Mouse (Mus musculus) embryonic facial prominence, embryonic 12.5 days (tissue): ENCODE results near the gene Mfsd4a. TPM values are rescaled to one million over a fixed set of nuclear protein-coding genes. Genes with fewer than 3 reads are reported as not detected.

Source experiments
- ATAC-seq: fragments of 200-750 bp; cut with Nextera tagmentation; 2 replicates; pipeline ENCODE4 v1.8.0; 2017; ENCODE audit not compliant: insufficient number of reproducible peaks, insufficient read depth, low FRiP score, low TSS enrichment
- H3K27ac ChIP-seq: fragments of 300-500 bp; sonication (generic); 2 replicates; pipeline ENCODE4 v1.5.1; 2016; ENCODE audit warnings: mild to moderate bottlenecking
- H3K27me3 ChIP-seq: fragments of 300-500 bp; sonication (generic); 2 replicates; pipeline ENCODE4 v1.6.1; 2016; ENCODE audit warnings: mild to moderate bottlenecking, moderate library complexity
- H3K36me3 ChIP-seq: fragments of 300-500 bp; sonication (generic); 2 replicates; pipeline ENCODE4 v1.6.1; 2016; ENCODE audit warnings: mild to moderate bottlenecking
- H3K4me1 ChIP-seq: fragments of 300-500 bp; sonication (generic); 2 replicates; pipeline ENCODE4 v1.6.1; 2016
- H3K4me2 ChIP-seq: fragments of 300-500 bp; sonication (generic); replicated peaks from 2 replicates; pipeline ENCODE4 v1.6.1; 2016; ENCODE audit warnings: mild to moderate bottlenecking, moderate library complexity
- H3K4me3 ChIP-seq: fragments of 300-500 bp; sonication (generic); 2 replicates; pipeline ENCODE4 v1.5.1; 2016; ENCODE audit warnings: mild to moderate bottlenecking
- H3K9ac ChIP-seq: fragments of 300-500 bp; sonication (generic); 2 replicates; pipeline ENCODE4 v1.6.1; 2016; ENCODE audit warnings: mild to moderate bottlenecking, moderate library complexity
- H3K9me3 ChIP-seq: fragments of 300-500 bp; sonication (generic); 2 replicates; pipeline ENCODE4 v1.6.1; 2016; ENCODE audit warnings: mild to moderate bottlenecking, moderate library complexity
- WGBS: fragments of 180-500 bp; shearing (Covaris S2); methylation state at CpG from one replicate; pipeline ENCODE4 v1.1.7; 2016; 5-methylcytosine and 5-hydroxymethylcytosine counted together
- polyA plus RNA-seq: library from polyadenylated mRNA; unstranded; fragments of >200 nt; fragmentation: Nextera tagmentation; extraction: Ambion mirVana; gene quantifications from 2 replicates; pipeline ENCODE4 v1.2.1, GENCODE M21; 2016

The Mfsd4a gene
- polyA plus RNA-seq, 1 experiment from 2014 or later = 14.9 TPM

GRCm38 (mm10) chr1:132003111-132003510 lies 64.8 kb downstream of the Mfsd4a start:
- Histone ChIP-seq H3K4me1 (peaks cover 9% of the 10 kb centered on the region; the same call in 1 of the 2 replicates), H3K27ac (no peak overlapping the region), H3K36me3 (no peaks in the 10 kb centered on the region), H3K9me3 (no peaks in the 10 kb centered on the region), H3K9ac (no peak overlapping the region), H3K27me3 (no peaks in the 10 kb centered on the region), H3K4me2 (no peak overlapping the region), H3K4me3 (no peak overlapping the region)
- 72% methylated on average over 2 of the region's 2 CpGs for WGBS
- no peak for ATAC-seq

DNA sequence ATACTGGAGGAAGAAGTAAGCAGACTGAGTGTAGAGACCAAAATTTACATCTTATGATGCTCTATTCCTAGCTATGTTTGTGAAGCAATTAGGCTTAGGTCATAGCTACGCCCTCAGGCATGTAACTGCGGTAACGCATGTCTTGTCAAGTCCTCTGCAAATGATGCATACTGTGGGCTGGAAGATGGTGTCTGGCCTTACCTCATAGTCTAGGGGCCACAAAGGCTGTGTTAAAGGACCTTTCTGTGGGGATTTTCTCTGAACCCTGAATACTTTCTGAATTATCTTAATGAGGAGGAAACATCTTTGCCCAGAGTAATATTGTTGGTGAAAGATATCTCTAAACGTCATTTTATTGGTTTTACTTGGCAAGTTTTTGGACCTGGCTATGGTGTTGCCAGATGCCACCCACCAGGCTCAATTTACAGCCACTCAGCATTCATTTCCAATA lies 66.0 kb downstream of the Mfsd4a start:
- H3K27ac ChIP-seq = no peak overlapping the region
- H3K4me2 ChIP-seq = no peak overlapping the region
- H3K4me3 ChIP-seq = no peak overlapping the region
- no peaks in the 10 kb centered on the region for H3K36me3 ChIP-seq
- no peaks in the 10 kb centered on the region for H3K27me3 ChIP-seq
- 77% methylated on average over 4 of the region's 4 CpGs for WGBS
- H3K4me1 ChIP-seq = peaks cover 9% of the 10 kb centered on the region; the same call in 1 of the 2 replicates
- H3K9me3 ChIP-seq = no peaks in the 10 kb centered on the region
- ATAC-seq = no peak
- H3K9ac ChIP-seq = no peak overlapping the region

- ATAC-seq = no peak
- Histone ChIP-seq H3K27ac (no peak overlapping the region), H3K9ac (no peak overlapping the region), H3K4me3 (no peak overlapping the region), H3K27me3 (no peaks in the 10 kb centered on the region), H3K36me3 (no peaks in the 10 kb centered on the region), H3K9me3 (no peaks in the 10 kb centered on the region), H3K4me1 (peaks cover 5% of the 10 kb centered on the region; the same call in 1 of the 2 replicates), H3K4me2 (no peak overlapping the region)
These were observed 67.4 kb downstream of the Mfsd4a start for GRCm38 (mm10) chr1:132000506-132000905.

GRCm38 (mm10) chr1:131995062-131995461 lies 72.8 kb downstream of the Mfsd4a start:
- H3K9ac ChIP-seq = no peak overlapping the region
- H3K4me1 ChIP-seq = no peaks in the 10 kb centered on the region
- no peak overlapping the region for H3K27ac ChIP-seq
- H3K36me3 ChIP-seq = no peaks in the 10 kb centered on the region
- no peak overlapping the region for H3K4me3 ChIP-seq
- no peaks in the 10 kb centered on the region for H3K27me3 ChIP-seq
- no peak overlapping the region for H3K4me2 ChIP-seq
- no peaks in the 10 kb centered on the region for H3K9me3 ChIP-seq
- WGBS = 38% methylated on average over 4 of the region's 4 CpGs
- no peak for ATAC-seq

- Histone ChIP-seq H3K9ac (no peak overlapping the region), H3K4me2 (no peak overlapping the region), H3K27ac (no peak overlapping the region), H3K36me3 (no peaks in the 10 kb centered on the region), H3K4me3 (no peak overlapping the region), H3K9me3 (no peaks in the 10 kb centered on the region), H3K4me1 (no peaks in the 10 kb centered on the region), H3K27me3 (no peaks in the 10 kb centered on the region)
- no peak for ATAC-seq
- 86% methylated on average over 12 of the region's 12 CpGs for WGBS
These were observed 74.5 kb downstream of the Mfsd4a start for GRCm38 (mm10) chr1:131993169-131994040.

DNA sequence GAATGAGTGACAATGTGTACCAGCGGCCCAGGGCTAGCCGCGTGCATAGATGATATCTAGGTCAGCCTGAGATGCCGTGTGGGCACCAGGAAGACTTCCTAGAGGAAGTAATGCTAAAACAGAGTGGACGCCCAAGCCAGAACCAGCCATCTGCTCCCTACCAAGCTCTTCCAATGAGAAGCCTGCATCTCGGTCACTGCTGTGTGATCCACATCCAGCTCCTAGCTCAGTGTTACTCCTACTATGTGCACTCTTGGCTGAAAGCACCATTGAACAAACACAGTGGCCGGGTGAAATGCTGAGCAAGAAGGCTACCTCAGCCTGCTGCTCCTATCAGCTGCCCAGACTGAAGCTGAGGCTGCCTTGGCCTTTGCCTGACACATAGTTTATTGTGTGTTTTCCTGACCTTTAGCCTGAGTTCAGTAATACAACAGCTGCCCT lies 75.3 kb downstream of the Mfsd4a start:
- WGBS = 82% methylated on average over 7 of the region's 7 CpGs
- H3K27ac ChIP-seq = no peak overlapping the region

DNA sequence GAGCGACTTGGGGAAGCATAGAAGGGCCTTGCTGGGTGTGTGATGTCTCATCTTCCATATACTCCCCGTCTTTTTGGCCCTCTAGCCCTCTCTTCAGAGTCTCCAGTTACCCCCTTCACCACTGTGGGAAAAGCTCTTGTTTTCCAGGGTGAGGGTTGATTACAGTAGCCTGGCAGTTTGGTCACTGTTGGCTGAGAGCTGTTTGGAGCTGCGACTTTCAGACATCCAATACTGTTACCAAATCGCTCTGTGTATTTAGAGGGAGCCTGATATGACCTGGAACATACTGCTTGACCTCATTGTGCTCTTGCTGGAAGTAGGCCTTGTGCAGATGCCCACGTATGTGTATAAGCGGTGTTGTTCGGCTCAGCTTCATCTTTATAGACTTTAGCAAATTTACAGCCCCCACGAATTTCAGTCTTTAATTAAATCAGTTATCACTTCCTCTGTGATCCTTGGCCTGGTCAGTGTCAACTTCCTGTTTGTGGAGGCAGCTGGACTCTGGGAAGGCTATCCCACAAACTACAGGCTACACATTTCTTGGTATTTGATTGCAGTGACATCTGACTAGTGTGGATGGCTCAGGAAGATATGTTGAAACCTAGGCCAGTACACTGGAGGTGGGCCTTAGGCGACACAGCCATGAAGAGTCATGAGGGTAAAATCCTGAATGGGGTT lies 77.6 kb downstream of the Mfsd4a start:
- WGBS = 80% methylated on average over 9 of the region's 9 CpGs
- Histone ChIP-seq H3K4me1 (no peaks in the 10 kb centered on the region), H3K9ac (no peak overlapping the region), H3K9me3 (no peaks in the 10 kb centered on the region), H3K4me3 (no peak overlapping the region), H3K36me3 (no peaks in the 10 kb centered on the region), H3K27ac (no peak overlapping the region), H3K4me2 (no peak overlapping the region), H3K27me3 (no peaks in the 10 kb centered on the region)
- ATAC-seq = no peak

More for the DNA sequence above, 75.3 kb downstream of the Mfsd4a start:
- Histone ChIP-seq H3K27me3 (no peaks in the 10 kb centered on the region), H3K4me3 (no peak overlapping the region), H3K9ac (no peak overlapping the region), H3K36me3 (no peaks in the 10 kb centered on the region), H3K4me2 (no peak overlapping the region), H3K4me1 (no peaks in the 10 kb centered on the region), H3K9me3 (no peaks in the 10 kb centered on the region)
- no peak for ATAC-seq

DNA sequence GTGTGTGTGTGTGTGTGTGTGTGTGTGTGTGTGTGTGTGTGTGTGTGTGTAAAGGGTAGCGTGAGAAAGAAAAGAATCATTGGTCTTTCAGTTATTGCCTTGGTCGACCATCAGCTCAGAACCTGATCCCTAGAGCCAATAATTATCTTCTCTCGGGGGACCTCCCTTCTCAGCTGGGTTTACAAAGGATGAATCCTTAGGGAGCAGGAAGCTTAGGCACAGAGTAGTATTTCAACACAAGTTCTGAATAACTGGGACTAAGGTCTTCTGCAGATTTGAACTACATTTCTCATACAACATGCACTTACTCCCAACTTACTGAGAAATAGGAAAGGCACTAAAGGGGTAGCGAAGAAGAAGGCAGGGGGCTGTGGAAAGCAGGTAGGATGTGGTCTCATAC lies 78.4 kb downstream of the Mfsd4a start:
- Histone ChIP-seq H3K36me3 (no peaks in the 10 kb centered on the region), H3K4me2 (no peak overlapping the region), H3K9ac (no peak overlapping the region), H3K4me3 (no peak overlapping the region), H3K4me1 (no peaks in the 10 kb centered on the region), H3K9me3 (no peaks in the 10 kb centered on the region), H3K27ac (no peak overlapping the region), H3K27me3 (no peaks in the 10 kb centered on the region)
- WGBS = 64% methylated on average over 4 of the region's 4 CpGs
- ATAC-seq = no peak

DNA sequence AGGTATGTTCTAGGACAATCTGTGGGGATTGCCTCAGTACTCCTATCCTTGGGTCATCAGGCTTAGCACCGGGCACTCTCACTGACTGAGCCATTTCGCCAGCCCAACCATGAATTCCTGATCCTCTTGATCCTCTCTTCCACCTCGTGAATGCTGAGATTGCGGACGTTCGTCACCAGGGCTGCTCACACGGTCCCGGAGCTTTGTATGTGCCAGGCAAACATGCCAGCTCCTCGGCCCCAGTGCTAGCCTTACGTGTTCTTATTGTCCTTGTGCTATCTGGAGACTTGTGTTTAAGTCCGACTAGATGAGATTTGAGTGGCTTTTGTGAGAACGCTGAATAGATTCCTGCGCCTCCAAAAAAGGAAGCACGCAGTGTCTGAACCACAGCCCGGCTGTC lies 80.4 kb downstream of the Mfsd4a start:
- no peaks in the 10 kb centered on the region for H3K4me1 ChIP-seq
- no peak for ATAC-seq
- no peak overlapping the region for H3K27ac ChIP-seq
- no peaks in the 10 kb centered on the region for H3K9me3 ChIP-seq
- H3K4me2 ChIP-seq = no peak overlapping the region
- no peaks in the 10 kb centered on the region for H3K36me3 ChIP-seq
- no peak overlapping the region for H3K4me3 ChIP-seq
- no peaks in the 10 kb centered on the region for H3K27me3 ChIP-seq
- H3K9ac ChIP-seq = no peak overlapping the region
- WGBS = 82% methylated on average over 15 of the region's 15 CpGs

- Histone ChIP-seq H3K36me3 (no peaks in the 10 kb centered on the region), H3K27ac (no peak overlapping the region), H3K4me2 (no peak overlapping the region), H3K9me3 (no peaks in the 10 kb centered on the region), H3K4me3 (no peak overlapping the region), H3K4me1 (no peaks in the 10 kb centered on the region), H3K27me3 (no peaks in the 10 kb centered on the region), H3K9ac (no peak overlapping the region)
- ATAC-seq = no peak
- WGBS = 85% methylated on average over 2 of the region's 2 CpGs
These were observed 84.1 kb downstream of the Mfsd4a start for GRCm38 (mm10) chr1:131983806-131984205.

DNA sequence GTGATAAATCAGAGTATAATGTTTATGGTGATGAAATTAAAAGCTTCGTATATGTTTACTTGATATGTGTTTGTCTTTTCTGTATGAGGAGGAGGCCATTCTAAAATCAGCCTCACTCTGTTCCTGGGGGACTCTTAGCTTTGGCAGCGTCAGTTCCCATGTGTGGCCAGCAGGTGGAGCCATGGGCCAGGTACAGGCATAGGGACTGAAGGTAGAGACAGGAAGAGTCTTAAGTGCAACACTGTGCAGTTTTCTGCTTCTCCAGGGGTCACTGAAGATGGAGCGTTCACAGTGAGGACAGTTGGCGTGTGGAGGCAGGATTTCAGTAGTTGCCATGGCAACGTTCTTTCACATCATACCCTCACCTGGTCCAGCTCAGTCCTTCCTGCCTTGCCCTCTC lies 85.0 kb downstream of the Mfsd4a start:
- Histone ChIP-seq H3K4me3 (no peak overlapping the region), H3K9ac (no peak overlapping the region), H3K27me3 (no peaks in the 10 kb centered on the region), H3K4me2 (no peak overlapping the region), H3K4me1 (no peaks in the 10 kb centered on the region), H3K9me3 (no peaks in the 10 kb centered on the region), H3K36me3 (no peaks in the 10 kb centered on the region), H3K27ac (no peak overlapping the region)
- ATAC-seq = no peak
- 14% methylated on average over 5 of the region's 5 CpGs for WGBS
